Mouse (Mus musculus): ENCODE data around the gene Trak2. TPM values are rescaled to one million over a fixed set of nuclear protein-coding genes. Genes with fewer than 3 reads are reported as not detected.
"Not testable (repeated sequence)": the region's sequence is repeated elsewhere in the genome, so short reads cannot be mapped to it uniquely, and the experiment has no call there.

Trak2 gene
- total RNA-seq, 2 experiments from 2014 or later = 82.5 to 92.3 TPM

GRCm38 (mm10) chr1:58954578-58955410 lies 18.4 kb downstream of the Trak2 start:
- intact Hi-C loops (cut with DNase I) = no loop called here
- no peak for DNase-seq

DNA sequence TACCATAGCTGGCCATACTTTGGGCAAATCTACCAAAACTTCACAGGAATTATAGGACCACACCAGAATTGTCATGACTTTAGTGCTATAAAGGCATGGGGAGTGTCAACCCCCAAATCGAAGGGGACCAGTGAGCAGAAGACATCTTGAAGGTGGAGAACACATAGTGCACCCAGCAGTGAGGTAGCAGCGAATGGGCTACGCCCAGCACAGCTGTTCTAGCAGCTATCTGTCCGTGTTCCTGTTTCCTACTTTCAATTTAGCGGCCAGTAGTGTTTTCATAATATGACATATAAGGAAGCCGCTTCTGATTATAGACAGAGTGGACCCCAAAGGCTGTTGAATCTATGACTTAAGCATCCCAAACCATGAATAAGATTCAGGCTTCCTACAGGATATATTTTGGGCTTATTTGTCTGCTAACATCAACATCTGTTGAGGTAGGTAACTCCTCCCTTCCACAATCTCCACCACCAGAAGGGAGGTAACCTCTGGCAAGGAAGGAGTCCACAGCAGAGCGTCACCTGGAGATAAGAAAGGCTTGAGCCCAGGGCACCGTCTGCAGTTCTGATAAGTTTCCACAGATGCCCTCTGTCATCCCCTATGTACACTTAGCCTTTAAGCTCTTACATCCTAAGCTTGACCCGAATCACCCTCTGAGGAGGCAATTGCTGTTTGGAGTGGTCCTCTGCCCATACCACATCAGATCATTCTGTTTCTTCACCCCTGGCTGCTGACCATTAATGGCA lies 19.4 kb downstream of the Trak2 start:
- DNase-seq = no peak
- intact Hi-C loops (cut with DNase I) = no loop called here

DNA sequence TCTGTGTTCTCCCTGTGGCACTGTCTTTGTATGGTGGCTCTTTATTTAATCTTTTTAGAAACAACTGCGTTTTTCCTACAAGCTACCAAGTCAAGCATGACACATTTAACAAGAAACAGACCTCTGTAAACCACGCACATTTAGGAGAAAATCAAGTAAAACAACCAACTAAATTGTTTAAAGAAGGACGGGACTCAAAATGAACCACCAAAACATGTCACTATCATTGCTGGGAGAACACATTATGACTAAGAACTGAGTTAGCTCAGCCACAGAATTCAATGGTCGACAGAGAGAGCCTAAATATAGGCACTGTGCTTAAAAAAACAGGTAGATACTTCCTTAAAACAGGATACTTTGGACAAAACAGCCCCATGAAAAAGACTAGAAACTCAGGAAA lies 20.2 kb downstream of the Trak2 start:
- no peak for DNase-seq

GRCm38 (mm10) chr1:58952526-58952925 lies 20.7 kb downstream of the Trak2 start:
- no peak for DNase-seq
- intact Hi-C loops (cut with DNase I) = no loop called here

More for the DNA sequence above, 20.2 kb downstream of the Trak2 start:
- intact Hi-C loops (cut with DNase I) = no loop called here

DNA sequence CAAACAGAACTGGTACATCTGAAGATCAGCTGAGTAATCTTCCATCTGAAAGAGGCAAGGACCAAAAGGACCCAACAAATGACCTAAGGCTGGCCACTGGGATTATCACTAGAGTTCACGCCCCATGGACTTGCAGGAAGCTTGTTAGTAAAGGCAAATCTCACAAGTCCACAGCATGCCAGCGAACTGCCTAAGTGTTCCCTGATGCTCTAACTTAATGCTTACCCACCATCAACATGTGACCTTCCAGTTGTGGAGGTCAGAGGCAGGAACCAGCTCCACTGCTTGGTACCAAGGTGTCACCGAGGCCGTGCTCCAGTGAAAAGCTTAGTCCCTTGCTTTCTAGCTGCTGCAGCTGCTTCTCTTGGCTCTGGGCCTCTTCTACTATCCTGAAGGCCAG lies 21.4 kb downstream of the Trak2 start:
- DNase-seq = no peak
- intact Hi-C loops (cut with DNase I) = no loop called here

- intact Hi-C loops (cut with DNase I) = no loop called here
- no peak for DNase-seq
Observed at GRCm38 (mm10) chr1:58950899-58951648, 22.2 kb downstream of the Trak2 start.

- no peak for DNase-seq
- intact Hi-C loops (cut with DNase I) = no loop called here
Observed at GRCm38 (mm10) chr1:58949561-58950106, 23.6 kb downstream of the Trak2 start.

- intact Hi-C loops (cut with DNase I) = no loop called here
Observed at GRCm38 (mm10) chr1:58946718-58947117, 26.5 kb downstream of the Trak2 start.

DNA sequence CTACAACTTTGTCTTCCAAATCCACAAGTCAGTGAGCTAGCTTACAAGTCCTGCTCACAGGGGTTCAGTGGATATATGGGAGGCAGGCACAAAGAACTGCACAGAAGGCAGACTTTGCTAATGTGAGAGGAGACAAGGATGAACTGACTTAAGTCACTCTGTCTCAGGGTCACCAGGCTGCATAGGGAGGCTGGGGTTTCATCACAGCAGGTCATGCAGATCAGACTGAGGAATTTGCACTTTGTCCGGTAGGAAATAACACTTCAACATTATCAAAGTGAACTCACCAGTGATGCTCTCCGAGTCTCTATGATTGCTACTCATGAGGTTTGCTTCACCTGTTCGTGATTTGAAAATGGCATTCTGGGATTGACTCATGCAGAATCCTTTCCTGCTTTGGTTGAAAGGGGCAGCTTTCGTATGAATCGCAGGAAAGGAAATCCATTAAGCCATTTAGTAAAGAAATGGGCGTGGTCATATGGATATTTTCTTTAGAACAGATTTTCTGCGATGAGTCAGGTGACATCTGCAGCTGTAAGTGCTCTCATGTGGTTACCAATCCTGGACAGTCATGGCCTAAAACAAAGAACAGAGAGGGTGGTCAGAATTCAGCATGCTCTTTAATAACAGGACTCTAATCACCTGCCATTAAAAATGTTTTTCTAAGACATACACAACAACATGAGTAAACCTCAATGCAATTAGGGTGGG lies 27.1 kb downstream of the Trak2 start:
- intact Hi-C loops (cut with DNase I) = no loop called here
- no peak for DNase-seq

More at GRCm38 (mm10) chr1:58946718-58947117, 26.5 kb downstream of the Trak2 start:
- DNase-seq = no peak

- no peak for DNase-seq
- intact Hi-C loops (cut with DNase I) = no loop called here
Observed at GRCm38 (mm10) chr1:58945523-58945922, 27.7 kb downstream of the Trak2 start.

GRCm38 (mm10) chr1:58937606-58938099 lies 35.6 kb downstream of the Trak2 start:
- intact Hi-C loops (cut with DNase I) = no loop called here
- DNase-seq = no peak

GRCm38 (mm10) chr1:58936746-58937605 lies 36.3 kb downstream of the Trak2 start:
- DNase-seq = no peak
- intact Hi-C loops (cut with DNase I) = no loop called here

DNA sequence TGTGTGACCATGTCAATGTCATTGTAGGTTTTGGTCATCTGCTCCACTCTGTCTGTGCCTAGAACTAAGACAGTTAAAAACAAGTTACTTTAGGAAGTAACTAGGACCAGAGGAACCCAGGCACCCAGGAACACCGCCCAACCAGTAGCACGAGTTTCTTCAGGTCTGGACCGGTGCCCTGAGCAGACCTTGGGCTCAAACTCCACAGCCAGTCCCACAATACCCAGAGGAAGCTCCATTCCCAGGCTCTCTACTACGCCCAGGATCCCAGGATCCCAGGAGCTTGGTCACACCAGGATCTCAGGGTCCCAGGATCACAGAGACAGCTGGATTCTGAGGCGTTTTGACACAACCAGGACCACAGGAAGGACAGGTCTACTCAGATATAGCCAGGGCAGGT lies 46.6 kb downstream of the Trak2 start:
- intact Hi-C loops (cut with DNase I) = no loop called here
- DNase-seq = no peak

DNA sequence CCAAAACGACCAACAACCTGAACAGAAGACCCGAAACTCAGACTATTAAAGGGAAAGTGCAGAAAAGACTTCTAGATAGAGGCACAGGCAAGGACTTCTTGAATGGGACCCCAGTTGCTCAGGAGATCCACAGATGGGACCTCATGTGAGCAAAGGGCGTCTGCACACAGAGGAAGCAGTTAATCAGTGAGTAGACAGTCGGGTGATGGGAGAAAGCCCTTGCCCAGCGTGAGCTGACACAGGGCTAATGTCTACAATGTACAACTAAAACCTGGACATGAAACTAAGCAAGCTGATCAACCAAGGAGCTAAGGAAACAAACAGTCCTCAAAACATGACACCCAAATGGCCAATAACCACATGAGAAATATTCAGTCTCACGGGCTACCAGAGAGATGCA lies 55.7 kb downstream of the Trak2 start:
- intact Hi-C loops (cut with DNase I) = loop anchor here (10.0 kb wide), 2 partner anchors 197 to 287 kb away; no protein-coding TSS in a partner anchor
- DNase-seq = no peak

DNA sequence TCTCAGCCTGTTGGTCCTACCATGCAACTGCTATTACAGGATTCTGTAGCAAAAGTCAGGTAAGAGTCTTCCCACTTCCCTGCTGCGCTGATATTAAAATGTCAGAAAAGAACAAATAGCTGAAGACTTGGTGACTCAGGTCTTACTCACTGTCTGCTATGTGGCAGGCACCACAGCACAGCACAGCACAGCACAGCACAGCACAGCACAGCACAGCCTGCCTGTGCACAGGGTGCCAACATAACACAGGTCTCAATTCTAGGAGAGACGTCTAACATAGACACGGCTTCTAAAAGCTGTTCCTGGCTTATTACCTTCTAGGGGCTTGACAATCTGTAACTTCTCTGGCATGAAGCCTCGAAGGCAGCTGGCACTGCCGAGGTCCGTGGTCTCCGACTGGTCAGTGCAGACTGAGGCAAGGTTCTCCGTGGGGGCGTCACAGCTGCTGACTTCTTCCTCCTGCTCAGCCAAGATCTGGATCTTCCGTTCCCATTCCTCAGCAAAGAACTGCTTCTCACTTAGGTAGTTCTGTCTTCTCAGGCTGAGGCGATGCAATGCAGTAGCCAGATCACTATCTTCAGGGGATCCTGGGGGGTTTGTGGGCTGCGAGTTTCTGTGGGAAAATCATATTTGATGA lies 63.5 kb downstream of the Trak2 start:
- intact Hi-C loops (cut with DNase I) = loop anchor here (10.0 kb wide), 2 partner anchors 205 to 295 kb away; no protein-coding TSS in a partner anchor
- DNase-seq = no peak

GRCm38 (mm10) chr1:58903681-58904080 lies 69.5 kb downstream of the Trak2 start:
- no peak for DNase-seq
- intact Hi-C loops (cut with DNase I) = no loop called here

DNA sequence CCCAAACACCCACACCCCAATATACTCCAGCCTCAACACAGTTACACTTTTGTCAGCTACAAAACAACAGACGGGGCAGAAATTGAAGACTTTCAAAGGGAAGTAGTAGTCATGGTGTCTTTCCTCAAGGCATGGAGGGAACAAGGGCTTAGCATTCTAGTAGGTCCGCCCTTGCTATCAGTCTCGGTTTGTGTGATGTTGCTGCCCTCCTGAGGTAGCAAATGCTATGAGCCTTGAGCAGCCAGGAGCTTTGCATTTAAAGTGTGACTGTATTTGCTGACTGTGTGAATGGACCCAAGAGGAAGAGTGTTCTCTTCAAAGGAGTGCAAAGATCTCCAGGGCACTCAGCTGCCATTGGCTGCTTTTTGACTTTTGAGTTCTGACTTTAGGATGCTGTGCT lies 75.7 kb downstream of the Trak2 start:
- DNase-seq = not testable (repeated sequence)
- intact Hi-C loops (cut with DNase I) = loop anchor here (5.0 kb wide), 2 partner anchors 125 to 200 kb away; partner anchors contain the start of gene Als2cr12

DNA sequence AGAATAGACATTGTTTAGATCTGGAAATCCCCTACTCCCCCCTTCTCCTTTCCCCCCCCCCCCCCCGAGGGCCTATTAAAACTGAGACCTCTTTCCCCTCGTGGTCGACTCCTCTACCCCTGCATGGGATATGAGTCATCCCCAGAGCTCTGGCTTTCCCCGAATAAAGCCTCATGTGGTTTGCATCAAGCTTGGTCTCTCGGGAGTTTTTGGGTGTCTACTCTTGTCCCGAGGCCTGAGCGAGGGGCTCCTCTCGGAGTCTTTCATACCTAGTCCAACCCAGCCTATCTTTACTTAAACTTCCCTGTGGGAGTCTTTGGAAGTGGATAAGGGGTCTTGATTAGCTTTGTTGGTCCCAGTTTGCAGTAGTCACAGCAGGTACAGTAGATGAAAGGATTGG lies 80.8 kb downstream of the Trak2 start:
- DNase-seq; intact Hi-C loops (cut with DNase I): not testable (repeated sequence)
